Mouse (Mus musculus): ENCODE data around the gene Cotl1. TPM values are rescaled to one million over a fixed set of nuclear protein-coding genes. Genes with fewer than 3 reads are reported as not detected.
A peak's percentile ranks its signal among the peaks of the same experiment; 100 is the strongest.

The Cotl1 gene
- polyA plus RNA-seq, 2 experiments from 2014 or later = 131 to 191 TPM

DNA sequence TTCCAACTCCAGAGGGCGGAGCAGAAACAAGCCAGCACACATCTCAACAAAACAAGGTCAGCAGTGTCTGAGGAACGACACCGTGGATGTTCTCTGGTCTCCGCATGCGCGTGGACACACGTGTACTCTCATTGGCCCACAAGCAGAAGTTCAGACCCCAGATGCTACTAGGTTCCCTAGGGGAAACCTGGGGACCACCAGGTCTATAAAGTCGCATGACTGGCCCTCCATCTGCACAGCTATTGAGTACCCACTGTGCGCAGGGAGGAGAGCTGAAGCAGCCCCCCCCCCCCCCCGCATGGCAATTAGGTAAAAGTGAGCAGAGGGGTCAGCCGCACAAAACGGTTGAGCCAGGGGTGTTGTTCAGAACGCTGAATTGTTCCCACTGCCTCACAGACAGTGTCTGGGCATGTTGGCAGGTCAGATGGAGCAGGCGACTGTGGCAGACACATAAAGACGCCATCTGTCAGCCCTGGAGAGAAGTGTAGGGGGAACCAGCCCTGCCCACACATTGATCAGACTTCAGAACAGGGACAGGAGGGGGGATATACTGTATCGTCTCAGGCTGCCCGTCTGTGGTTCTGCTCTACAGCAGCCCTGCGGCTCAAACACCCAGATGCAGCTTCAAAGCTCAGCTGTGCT, 54.5 kb downstream of the Cotl1 start:
- ATAC-seq = no peak

DNA sequence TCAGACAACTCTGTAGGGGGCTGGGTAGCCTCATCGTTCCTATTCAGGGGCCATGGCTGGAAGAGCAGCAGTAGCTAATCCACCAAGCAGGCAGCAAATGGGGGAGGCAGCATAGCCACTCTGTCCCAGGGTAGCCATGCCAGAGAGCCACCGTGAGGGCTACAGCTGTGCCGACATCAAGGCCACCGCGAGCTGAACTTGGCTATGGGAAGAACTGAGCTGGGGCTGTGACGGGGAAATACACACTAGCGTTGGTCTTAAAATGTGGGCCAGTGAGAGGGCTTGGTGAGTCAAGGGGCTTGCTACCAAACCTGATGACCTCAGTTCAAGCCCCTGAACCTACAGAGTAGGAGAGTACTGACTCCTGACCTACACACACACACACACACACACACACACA, 55.7 kb downstream of the Cotl1 start:
- ATAC-seq = no peak

- peak; percentile 56 for ATAC-seq
Observed at GRCm38 (mm10) chr8:119784141-119784574, 56.2 kb downstream of the Cotl1 start.

GRCm38 (mm10) chr8:119783579-119783978, 56.8 kb downstream of the Cotl1 start:
- peak; percentile 12 for ATAC-seq

DNA sequence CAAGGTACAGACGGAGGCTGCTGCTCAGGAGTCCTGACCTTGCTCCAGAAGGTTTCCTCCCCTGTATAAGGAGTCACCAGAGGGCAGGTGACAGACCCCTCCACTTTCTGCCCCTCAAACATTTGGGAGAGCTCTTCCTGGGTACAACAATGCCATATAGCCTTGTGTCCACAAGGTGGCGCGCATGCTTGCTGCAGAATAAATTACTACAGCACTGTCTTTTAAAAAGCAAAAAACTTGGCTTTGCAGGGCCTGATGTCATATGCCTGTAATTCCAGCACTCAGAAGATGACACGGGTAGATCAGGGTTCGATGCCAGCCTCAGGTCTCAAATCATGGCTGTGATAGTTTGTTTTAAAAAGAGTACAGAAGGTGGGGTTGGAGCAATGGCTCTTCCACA, 57.6 kb downstream of the Cotl1 start:
- ATAC-seq = peak; percentile 19

DNA sequence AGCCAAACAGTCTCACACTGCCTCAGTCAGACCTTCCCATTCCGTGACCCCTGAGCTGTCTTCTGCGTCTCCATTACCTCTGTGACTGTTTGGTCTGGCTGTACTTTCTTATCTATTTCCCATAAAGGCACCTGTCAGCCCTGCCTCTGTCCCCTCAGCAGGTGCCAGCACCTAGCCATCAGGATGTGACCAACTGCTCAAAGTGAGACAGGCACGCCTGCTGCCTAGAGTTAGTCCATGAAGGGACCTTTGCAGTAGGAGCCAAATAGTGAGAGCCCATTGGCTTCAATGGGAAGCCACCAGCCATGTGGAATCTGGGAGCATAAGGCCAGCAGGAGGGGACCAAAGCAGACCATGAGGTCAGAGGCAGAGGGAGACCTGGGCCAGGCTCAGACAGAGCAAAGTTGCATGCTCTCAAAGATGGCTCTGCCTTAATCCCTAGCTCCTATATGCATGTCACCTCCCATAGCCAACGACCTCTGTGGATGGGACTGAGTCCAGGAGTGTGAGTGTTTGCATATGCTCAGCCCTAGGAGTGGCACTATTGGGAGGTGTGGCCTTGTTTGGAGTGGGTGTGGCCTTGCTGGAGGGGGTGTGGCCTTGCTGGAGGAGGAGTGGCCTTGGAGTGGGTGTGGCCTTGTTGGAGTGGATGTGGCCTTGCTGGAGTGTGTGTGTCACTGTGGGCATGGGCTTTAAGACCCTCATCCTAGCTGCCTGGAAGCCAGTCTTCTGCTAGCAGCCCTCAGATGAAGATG, 59.1 kb downstream of the Cotl1 start:
- no peak for ATAC-seq

DNA sequence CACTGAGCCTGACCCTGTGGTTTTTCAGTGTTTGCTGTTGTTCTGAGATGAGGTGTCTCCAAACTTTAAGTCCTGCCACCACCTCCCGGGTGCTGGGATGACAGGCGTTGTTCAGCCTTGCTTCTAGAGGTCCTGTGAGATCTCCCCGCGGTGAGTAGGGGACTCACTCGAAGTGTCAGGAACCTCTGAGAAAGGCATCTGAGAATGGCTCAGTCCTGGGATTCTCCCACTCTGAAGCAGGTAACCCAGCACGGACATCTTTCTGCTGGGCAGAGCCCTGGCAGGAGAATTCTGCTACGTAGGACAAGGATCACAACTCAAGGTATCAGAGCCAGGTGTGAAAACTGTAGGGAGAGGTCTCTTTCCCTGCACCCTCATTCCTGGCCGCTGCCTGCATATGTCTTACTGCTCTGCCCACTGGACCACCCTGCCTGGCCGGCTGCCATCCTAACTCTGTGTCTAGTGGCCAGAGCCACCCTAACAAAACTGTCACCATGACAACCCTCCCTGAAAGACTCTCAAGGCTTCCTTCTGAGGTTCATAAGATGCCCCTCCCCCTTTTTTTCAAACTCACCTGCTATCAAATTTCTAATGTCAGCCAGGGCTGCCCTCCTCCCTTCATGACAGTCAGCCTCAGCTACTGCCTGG, 59.8 kb downstream of the Cotl1 start:
- no peak for ATAC-seq

- peak; percentile 25 for ATAC-seq
Observed at GRCm38 (mm10) chr8:119779013-119779737, 61.2 kb downstream of the Cotl1 start.

- peak; percentile 95 for ATAC-seq
Observed at GRCm38 (mm10) chr8:119778263-119778662, 62.1 kb downstream of the Cotl1 start, which contains the start of gene Tldc1. Gene Tldc1 (minus strand): TSS chr8:119778416.

DNA sequence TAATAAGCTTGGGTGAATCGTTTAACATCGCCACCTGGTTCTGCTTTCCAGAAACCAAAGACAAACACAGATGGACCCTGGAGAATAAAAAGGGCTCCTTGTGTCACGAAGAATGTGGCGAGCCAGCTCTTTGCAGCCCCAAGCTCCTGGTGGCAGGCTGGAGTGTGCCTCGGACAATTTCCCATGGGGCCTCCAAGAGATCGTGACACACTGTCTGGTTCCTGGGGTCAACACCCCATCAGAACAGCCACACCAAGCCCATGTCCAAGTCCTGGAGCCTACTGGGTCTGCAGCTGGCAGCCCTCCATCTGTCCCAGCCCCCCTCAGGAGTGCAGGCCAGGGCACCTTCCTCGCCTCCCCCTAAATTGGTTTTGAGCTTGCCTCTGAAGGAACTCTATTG, 62.6 kb downstream of the Cotl1 start:
- no peak for ATAC-seq

DNA sequence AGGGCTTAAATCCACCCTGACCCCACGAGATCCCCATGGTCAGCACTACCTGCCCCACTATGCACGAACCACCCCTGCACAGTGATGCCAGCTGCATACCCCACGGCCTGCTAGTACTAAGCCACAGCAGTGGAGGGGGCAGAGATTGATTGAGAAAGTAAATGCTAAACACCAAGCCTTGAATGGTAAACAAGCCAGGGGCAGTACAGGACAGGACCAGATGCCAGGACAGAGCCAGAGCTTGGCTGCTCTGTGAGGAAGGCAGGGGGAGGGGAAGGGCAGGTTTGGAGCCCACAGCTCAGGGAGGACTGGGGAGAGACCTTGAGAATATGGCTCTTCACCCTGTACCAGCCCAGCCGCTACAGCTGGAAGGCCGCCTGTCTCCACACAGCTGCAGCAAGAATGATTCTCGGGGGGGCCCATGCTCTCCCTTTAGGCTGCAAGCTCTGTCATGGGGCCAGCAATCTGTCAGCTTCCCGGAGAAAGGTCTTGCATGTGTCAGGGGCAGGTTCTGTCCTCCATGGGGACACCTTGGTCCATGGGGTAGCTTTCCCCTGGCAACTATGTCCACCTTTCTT, 63.6 kb downstream of the Cotl1 start:
- ATAC-seq = no peak

GRCm38 (mm10) chr8:119765761-119766444, 74.4 kb downstream of the Cotl1 start:
- no peak for ATAC-seq

DNA sequence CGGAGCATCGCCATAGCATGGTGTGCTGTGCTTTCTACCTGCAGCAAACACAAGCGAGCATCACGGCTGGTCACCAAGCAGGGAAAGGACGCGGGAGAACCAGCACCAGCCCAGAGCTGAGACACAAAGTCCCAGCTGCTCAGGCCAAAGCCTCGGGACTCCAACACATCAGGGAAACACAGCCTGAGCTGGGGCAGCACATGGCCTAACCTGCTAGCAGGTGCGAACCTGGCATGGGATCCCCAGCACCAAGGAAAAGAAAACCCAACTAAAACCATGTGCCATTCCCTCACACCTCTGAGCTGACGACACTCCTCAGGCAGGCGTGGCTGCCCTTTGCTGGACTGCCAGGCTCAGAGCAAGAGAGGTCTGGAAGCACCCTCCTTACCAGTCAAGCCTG, 75.0 kb downstream of the Cotl1 start:
- no peak for ATAC-seq

DNA sequence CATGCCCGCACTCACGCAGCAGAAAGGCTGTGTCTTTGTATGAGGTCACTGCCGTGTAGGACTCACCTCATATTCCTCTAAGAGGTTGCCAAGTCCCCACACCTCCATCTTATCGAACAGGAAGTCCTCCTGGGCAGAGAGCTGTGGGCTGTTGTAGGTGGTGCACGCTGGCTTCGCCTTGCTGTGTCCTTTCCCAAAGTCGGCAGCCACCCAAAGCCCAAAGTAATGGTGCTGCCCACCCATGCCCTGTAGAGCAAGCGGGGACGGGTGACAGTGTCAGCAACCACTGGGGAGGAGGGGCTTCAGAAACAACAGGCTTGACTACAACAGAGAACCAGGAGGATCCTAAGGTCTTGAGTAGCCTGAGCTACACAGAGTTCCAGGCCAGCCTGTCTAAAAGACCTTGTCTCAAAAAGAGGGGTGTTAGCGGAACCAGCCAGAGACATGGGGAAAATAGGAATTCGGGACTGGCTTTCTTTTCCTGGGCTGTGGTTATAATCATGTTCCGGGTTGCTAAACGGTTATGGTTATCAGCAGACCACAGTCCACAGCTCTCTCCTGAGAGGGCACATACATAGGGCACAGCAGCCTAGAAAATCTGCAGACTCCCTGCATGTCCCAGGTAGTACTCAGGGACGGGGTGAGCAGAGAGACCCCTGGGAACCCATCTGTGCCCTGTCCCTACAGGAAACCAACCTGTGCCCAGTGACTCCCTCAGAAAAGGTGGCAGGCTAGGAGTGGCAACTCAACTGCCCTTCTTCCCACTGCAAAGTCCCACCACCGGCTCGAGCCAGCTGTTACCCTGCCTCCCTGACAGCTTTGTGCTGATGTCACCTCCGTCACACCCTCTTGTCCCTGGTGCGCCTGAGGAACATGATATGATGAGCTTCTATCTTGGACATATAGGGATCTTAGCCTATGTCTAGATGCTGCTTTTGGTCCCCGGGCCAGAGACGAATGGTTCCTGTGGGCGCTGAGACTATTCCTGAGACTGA, 77.8 kb downstream of the Cotl1 start:
- ATAC-seq = no peak

- ATAC-seq = no peak
Observed at GRCm38 (mm10) chr8:119761692-119762091, 78.7 kb downstream of the Cotl1 start.

Other genes starting within 250 kb of the Cotl1 start
- 10 to 100 TPM; 13.3 to 17.1 TPM for gene Taf1c, start 235.3 kb downstream of the Cotl1 start, polyA plus RNA-seq (2017; shearing (Covaris generic))
- gene Adad2, start 227.8 kb downstream of the Cotl1 start, polyA plus RNA-seq (2017; shearing (Covaris generic)) = not detected
- gene Kcng4, start 204.9 kb downstream of the Cotl1 start, polyA plus RNA-seq (2017; shearing (Covaris generic)) = not detected
- not detected for gene Wfdc1, start 174.2 kb downstream of the Cotl1 start, polyA plus RNA-seq (2017; shearing (Covaris generic))
- gene Atp2c2, start 140.5 kb downstream of the Cotl1 start, polyA plus RNA-seq (2017; shearing (Covaris generic)) = under 1 TPM in 1 of 2 experiments, not detected in 1; 0.18 TPM
- gene Tldc1, start 62.1 kb downstream of the Cotl1 start, polyA plus RNA-seq (2017; shearing (Covaris generic)) = 10 to 100 TPM in 1 of 2 experiments, 1 to 10 TPM in 1; 6.5 to 14.3 TPM
- gene Klhl36, start 21.7 kb upstream of the Cotl1 start, polyA plus RNA-seq (2017; shearing (Covaris generic)) = 10 to 100 TPM in 1 of 2 experiments, 1 to 10 TPM in 1; 6.2 to 11.6 TPM
- gene Usp10, start 69.8 kb upstream of the Cotl1 start, polyA plus RNA-seq (2017; shearing (Covaris generic)) = 10 to 100 TPM; 56.3 to 97.3 TPM
- 10 to 100 TPM; 10.7 to 12.8 TPM for gene Gm20388, start 70.3 kb upstream of the Cotl1 start, polyA plus RNA-seq (2017; shearing (Covaris generic))
- gene Crispld2, start 151.9 kb upstream of the Cotl1 start, polyA plus RNA-seq (2017; shearing (Covaris generic)) = under 1 TPM; 0.11 to 0.14 TPM